Mouse (Mus musculus) forebrain, embryonic 10.5 days (tissue): ENCODE measurements around the gene Pelo. TPM values are rescaled to one million over a fixed set of nuclear protein-coding genes. Genes with fewer than 3 reads are reported as not detected.

ENCODE experiments used
- DNase-seq: peaks from one replicate; pipeline ENCODE4 v3.0.0-alpha.2; 2017; ENCODE audit warnings: low spot score; ENCODE audit errors: extremely low spot score
- H3K27ac ChIP-seq: fragments of 300-500 bp; sonication (generic); 2 replicates; pipeline ENCODE4 v1.5.1; 2016; ENCODE audit warnings: mild to moderate bottlenecking
- H3K27me3 ChIP-seq: fragments of 300-500 bp; sonication (generic); 2 replicates; pipeline ENCODE4 v1.6.1; 2016; ENCODE audit warnings: mild to moderate bottlenecking; ENCODE audit not compliant: poor library complexity, severe bottlenecking
- H3K36me3 ChIP-seq: fragments of 300-500 bp; sonication (generic); replicated peaks from 2 replicates; pipeline ENCODE4 v1.6.1; 2016; ENCODE audit warnings: mild to moderate bottlenecking, moderate library complexity
- H3K4me1 ChIP-seq: fragments of 300-500 bp; sonication (generic); 2 replicates; pipeline ENCODE4 v1.6.1; 2016
- H3K4me3 ChIP-seq: fragments of 300-500 bp; sonication (generic); 2 replicates; pipeline ENCODE4 v1.5.1; 2016; ENCODE audit warnings: mild to moderate bottlenecking, moderate library complexity
- H3K9me3 ChIP-seq: fragments of 300-500 bp; sonication (generic); 2 replicates; pipeline ENCODE4 v1.6.1; 2016; ENCODE audit warnings: mild to moderate bottlenecking, moderate library complexity
- WGBS: fragments of 180-500 bp; shearing (Covaris S2); methylation state at CpG from one replicate; pipeline ENCODE4 v1.1.7; 2016; 5-methylcytosine and 5-hydroxymethylcytosine counted together
- polyA plus RNA-seq: library from polyadenylated mRNA; unstranded; fragments of >200 nt; fragmentation: Nextera tagmentation; extraction: Ambion mirVana; gene quantifications from 2 replicates; pipeline ENCODE4 v1.2.1, GENCODE M21; 2016

The Pelo gene
- polyA plus RNA-seq, 1 experiment from 2014 or later = 5.1 TPM

DNA sequence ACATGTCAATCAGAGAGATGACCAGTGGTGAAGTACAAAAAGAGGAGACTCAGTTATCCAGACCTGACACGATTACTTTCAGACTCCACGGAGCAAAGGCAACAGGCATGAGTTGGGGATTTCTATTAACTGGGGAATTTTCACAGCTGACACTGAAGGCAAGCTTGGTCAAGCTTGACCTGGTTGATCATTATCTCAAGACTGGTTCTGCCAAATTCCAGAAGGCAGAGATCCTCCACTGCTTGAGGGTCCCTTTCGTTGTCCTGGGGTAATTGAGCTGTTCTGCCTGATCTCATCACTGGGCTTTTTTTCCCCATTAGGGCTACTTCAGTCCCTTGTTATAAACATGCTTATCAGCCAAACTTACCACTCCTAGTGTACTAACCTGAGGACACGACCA is 19.6 kb upstream of the Pelo start:
- no peak for DNase-seq
- Histone ChIP-seq H3K4me1 (no peaks in the 10 kb centered on the region), H3K36me3 (no peaks in the 10 kb centered on the region), H3K9me3 (no peaks in the 10 kb centered on the region), H3K27ac (no peak overlapping the region), H3K4me3 (no peak overlapping the region), H3K27me3 (no peaks in the 10 kb centered on the region)
- 87% methylated on average over 4 of the region's 4 CpGs for WGBS

DNA sequence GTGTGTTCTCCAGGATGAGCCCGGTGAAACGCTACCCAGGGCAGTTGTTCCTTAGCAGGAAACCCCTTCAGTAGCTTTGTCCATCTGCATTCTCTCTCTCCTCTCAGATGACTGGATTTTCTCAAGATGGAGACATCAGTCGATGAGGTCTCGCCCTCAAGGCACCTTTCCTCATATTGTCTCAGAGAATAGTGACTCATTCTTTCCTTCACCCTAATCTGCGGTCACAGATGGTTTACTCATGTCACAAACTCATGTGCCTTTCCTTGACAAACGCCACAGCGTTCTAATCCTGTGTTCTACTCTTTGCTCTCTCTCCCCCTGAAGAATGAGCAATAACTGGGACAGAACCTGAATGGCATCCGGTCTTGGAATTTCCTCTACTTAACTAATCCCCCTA is 17.4 kb upstream of the Pelo start:
- Histone ChIP-seq H3K4me1 (no peaks in the 10 kb centered on the region), H3K27me3 (peaks cover 14% of the 10 kb centered on the region), H3K4me3 (no peak overlapping the region), H3K9me3 (0 out of 2 replicates have a peak, but pooled peaks cover 3% of the 10 kb centered on the region), H3K27ac (no peak overlapping the region), H3K36me3 (no peaks in the 10 kb centered on the region)
- 89% methylated on average over 8 of the region's 8 CpGs for WGBS
- no peak for DNase-seq

DNA sequence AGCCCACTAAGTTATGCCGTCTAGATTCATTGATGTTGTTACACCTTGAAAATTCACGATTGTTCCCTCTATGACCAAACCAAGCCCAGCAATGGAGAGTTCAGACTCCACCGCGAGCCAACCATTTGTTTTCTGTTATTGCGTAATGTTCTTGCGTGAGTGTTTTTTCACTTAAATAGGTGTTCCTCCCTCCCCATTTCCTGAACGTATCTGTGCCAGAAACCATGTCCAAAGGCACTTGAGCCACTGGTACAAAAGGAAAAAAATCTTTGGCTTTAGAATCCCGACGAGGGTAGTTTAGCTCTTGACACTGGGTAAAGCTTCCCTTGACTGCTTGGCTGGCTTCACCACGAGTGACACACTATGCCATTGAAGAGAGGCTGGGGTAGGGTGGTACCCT is 16.2 kb upstream of the Pelo start:
- H3K27me3 ChIP-seq = peaks cover 27% of the 10 kb centered on the region
- H3K36me3 ChIP-seq = no peaks in the 10 kb centered on the region
- H3K4me1 ChIP-seq = peaks cover 11% of the 10 kb centered on the region
- H3K9me3 ChIP-seq = 0 out of 2 replicates have a peak, but pooled peaks cover 3% of the 10 kb centered on the region
- WGBS = 89% methylated on average over 10 of the region's 10 CpGs
- H3K27ac ChIP-seq = no peak overlapping the region
- DNase-seq = no peak
- no peak overlapping the region for H3K4me3 ChIP-seq

DNA sequence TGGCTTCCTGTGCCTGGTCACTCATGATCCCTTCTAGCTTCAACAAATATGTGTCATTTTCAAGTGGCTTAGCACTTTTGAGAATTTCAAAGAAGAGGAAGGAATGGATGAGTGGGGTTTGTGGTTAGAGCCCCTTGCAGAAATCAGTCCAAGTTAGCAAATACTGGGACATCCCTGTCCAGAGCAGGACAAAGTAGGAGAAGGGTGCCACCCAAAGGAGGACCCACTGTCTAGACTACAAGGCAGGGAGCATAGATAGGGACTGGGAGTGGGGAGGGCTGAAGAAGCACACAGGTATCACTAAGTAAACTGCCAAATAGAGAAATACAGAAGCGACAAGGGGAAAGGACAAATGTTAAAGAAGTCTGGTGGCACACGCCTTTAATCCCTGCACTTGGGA is 12.8 kb upstream of the Pelo start:
- Histone ChIP-seq H3K4me1 (peaks cover 16% of the 10 kb centered on the region), H3K9me3 (0 out of 2 replicates have a peak, but pooled peaks cover 3% of the 10 kb centered on the region), H3K4me3 (no peak overlapping the region), H3K27me3 (peaks cover 53% of the 10 kb centered on the region), H3K36me3 (no peaks in the 10 kb centered on the region), H3K27ac (no peak overlapping the region)
- DNase-seq = no peak
- WGBS = 94% methylated on average over 2 of the region's 2 CpGs

DNA sequence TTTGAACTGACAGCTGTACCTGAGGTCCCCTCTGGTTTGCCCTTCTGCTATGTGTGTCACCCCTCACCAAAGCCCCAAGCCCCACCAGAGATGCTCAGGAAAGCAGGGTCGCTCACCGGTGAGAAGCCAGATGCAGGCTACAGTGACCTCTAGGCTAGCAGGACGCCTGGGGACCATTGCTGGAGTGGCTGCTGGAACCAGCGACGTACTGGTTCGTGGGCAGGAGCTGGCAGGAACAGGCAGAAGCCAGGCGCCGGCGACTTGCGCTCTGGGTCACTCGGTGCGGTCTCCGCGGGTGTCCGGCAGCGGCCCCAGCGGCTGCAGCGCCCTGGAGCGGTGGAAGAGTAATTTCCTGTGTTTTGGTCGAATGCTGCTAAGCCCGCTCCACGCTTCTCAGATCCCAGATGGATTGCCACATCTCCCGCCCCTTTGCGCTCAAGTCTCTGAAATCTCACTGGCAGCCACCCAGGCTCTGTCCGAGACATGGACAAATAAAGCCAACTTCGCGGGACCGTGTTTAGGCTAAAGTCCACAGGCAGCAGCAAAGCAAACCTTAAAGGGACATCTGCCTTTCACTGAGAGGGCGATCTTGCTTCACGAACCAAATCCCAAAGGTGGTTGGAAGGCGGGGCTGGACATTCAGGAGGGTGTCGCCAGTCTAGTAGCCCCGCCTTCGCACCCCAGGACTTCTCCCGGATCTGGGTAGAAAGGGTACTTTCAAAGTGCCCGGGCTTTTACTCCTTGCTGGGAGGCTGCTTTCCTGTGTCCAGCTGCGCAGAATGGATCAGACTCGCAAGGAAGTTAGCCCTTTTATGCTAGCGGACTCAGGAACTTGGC is 11.6 kb upstream of the Pelo start, which contains the start of the genes Gm49395 and Itga1:
Gm49395 (minus strand) TSS at position 567 of the 837 bp plus-strand sequence.
Itga1 (minus strand) TSS at position 610 of the 837 bp plus-strand sequence.
- H3K27me3 ChIP-seq = peaks cover 53% of the 10 kb centered on the region
- peak within 1 kb of the TSS; percentile 73 for H3K27ac ChIP-seq
- 0 out of 2 replicates have a peak, but pooled peaks cover 3% of the 10 kb centered on the region for H3K9me3 ChIP-seq
- no peaks in the 10 kb centered on the region for H3K36me3 ChIP-seq
- peak; percentile 55 for DNase-seq
- peaks cover 16% of the 10 kb centered on the region for H3K4me1 ChIP-seq
- WGBS = under 1% methylated on average over 39 of the region's 39 CpGs
- H3K4me3 ChIP-seq = peak within 1 kb of the TSS; percentile 62

DNA sequence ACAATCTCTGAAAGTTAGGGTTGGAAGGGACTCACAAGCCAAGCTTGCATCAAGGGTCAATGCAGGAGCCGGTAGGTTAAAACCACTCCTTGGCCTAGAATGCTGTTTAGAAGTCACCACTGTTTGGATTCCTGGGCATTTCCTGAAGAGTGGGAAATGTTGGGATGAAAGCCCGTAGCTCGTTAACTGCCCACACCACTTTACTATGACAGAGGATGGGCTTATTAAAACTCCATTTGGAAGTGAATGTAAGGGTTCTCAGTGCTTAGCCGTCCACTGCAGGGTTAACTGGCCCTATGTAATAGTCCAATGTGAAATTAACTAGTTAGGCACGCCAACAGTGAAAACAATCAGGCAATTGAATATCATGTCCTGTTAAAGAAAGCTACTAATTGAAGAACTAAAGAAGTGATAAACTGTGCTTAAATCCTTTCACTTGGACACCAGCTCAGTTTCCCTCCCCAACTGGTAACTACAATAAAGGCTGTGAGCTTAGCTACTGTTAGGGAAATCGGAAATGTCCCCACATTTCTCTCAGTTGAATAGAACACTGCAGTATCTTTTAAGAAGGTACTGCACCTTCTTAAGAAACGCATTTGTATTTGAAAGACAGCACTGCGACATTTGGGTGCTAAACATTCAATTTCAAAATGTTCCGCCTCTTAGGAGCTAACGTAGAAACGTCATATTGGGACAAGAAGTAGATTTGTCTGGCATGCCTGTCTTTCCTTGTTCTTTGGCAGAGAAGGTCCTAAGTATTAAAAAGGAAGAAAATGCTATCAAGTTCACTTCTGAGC is 10.6 kb upstream of the Pelo start:
- H3K27me3 ChIP-seq = peaks cover 53% of the 10 kb centered on the region
- H3K36me3 ChIP-seq = no peaks in the 10 kb centered on the region
- H3K9me3 ChIP-seq = 0 out of 2 replicates have a peak, but pooled peaks cover 3% of the 10 kb centered on the region
- 21% methylated on average over 11 of the region's 11 CpGs for WGBS
- peak overlapping the region; percentile 62 for H3K4me3 ChIP-seq
- no peak overlapping the region for H3K27ac ChIP-seq
- no peak for DNase-seq
- H3K4me1 ChIP-seq = peaks cover 16% of the 10 kb centered on the region

DNA sequence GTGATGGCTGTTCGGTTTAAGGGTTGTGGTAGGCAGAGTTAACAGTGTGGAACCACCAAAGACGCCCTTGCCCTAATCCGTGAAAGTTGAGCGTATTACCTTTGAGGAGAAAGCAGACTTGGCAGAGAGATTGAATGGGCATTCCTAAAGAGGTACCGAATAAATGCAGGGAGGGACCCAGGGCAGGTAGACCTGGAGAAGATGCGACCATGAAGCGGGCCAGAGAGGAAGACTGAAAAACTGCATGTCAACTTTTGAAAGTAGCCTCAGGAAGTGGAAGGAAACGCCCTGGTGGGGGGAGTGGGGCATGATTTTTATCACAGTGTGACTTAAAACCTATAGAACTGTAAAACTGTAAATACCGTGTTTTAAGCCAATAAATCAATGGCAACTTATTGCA is 9.4 kb upstream of the Pelo start:
- Histone ChIP-seq H3K36me3 (no peaks in the 10 kb centered on the region), H3K4me1 (peaks cover 16% of the 10 kb centered on the region), H3K27me3 (peaks cover 53% of the 10 kb centered on the region), H3K4me3 (no peak overlapping the region), H3K9me3 (0 out of 2 replicates have a peak, but pooled peaks cover 3% of the 10 kb centered on the region), H3K27ac (no peak overlapping the region)
- WGBS = 87% methylated on average over 9 of the region's 9 CpGs
- DNase-seq = no peak

DNA sequence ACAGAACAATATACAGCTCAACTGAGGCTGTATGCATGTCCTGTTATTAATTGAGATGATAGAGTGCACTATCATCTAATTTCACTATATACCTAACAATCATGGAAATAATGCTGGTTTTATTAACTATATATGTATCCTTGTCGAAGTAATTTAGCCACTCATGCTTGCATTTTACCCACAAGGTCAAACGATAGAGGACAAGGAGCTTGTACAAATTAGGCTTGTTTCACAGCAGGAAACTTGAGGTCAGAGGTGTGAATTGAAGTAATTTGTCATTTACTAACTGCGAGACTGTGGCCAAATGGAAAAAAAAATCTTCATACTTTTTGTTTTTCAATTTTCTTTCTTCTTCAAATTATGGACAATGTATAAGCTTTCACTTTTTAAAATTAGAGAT is 8.2 kb upstream of the Pelo start:
- WGBS = 80% methylated on average over 3 of the region's 3 CpGs
- H3K27me3 ChIP-seq = peaks cover 46% of the 10 kb centered on the region
- H3K4me3 ChIP-seq = no peak overlapping the region
- H3K9me3 ChIP-seq = no peaks in the 10 kb centered on the region
- H3K4me1 ChIP-seq = peaks cover 16% of the 10 kb centered on the region
- DNase-seq = no peak
- H3K36me3 ChIP-seq = no peaks in the 10 kb centered on the region
- H3K27ac ChIP-seq = no peak overlapping the region

DNA sequence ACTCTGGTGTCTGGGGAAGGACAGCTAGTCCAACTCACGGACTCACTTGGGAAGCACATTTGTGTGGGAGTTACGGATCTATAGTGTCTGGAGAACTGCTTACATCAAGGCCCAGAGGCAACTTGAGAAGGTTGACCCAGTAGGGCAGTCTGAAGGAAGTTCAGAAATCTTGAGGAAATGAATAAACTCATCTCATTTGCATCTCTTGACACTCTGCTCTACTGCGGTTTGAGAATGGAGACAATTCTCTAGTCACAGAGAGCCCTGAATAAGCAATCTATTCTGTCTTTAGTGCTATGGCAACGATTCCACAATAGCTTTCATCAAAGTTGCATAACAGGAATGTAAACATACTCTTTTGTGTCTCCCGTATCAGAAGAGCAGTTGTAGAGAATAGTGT is 7.0 kb upstream of the Pelo start:
- peaks cover 34% of the 10 kb centered on the region for H3K27me3 ChIP-seq
- H3K9me3 ChIP-seq = no peaks in the 10 kb centered on the region
- peaks cover 13% of the 10 kb centered on the region for H3K4me1 ChIP-seq
- no peak overlapping the region for H3K4me3 ChIP-seq
- DNase-seq = no peak
- H3K27ac ChIP-seq = no peak overlapping the region
- WGBS = 79% methylated on average over 5 of the region's 5 CpGs
- H3K36me3 ChIP-seq = no peaks in the 10 kb centered on the region

DNA sequence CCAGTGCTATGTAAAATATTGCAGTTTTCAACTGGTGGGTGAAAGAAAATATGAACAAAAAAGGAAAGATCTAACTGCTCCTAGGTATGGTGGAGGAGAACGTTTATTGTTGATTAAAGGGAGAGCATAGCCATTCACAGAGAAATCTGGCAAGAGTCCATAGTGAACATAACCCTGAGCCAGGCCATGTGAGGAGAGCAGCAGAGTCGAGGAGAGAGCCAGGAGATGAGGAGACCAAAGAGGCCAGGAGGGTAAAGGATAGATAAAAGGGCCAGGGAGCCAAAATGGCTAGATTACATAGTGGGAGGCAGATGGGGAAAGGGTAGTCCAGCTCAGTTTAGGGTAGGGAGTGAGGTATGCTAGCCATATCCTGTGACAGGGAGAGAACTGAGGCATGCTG is 6.2 kb upstream of the Pelo start:
- H3K27me3 ChIP-seq = peaks cover 26% of the 10 kb centered on the region
- H3K4me1 ChIP-seq = peaks cover 6% of the 10 kb centered on the region
- H3K9me3 ChIP-seq = no peaks in the 10 kb centered on the region
- 72% methylated on average over 2 of the region's 2 CpGs for WGBS
- no peaks in the 10 kb centered on the region for H3K36me3 ChIP-seq
- no peak overlapping the region for H3K27ac ChIP-seq
- no peak overlapping the region for H3K4me3 ChIP-seq
- DNase-seq = no peak

DNA sequence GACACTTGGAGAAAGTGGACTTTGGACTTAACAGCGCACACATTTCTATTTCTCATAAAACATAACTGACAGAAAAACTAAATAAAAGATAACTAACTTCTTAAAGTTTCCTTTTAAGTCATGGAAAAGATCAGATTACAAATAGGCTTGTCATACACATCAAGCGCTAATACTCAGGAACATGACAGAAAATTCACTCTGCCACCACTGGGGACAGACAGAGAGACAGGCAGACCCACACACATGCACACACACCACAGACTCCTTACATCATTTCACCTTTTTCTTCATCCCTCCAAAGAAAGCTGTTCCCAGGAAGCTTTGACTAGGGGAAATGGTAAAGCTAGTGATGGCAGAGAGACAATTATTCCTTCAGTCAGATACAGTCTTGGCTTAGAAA is 5.4 kb upstream of the Pelo start:
- DNase-seq = no peak
- H3K27ac ChIP-seq = no peak overlapping the region
- peaks cover 8% of the 10 kb centered on the region for H3K4me1 ChIP-seq
- H3K36me3 ChIP-seq = no peaks in the 10 kb centered on the region
- H3K4me3 ChIP-seq = no peak overlapping the region
- 92% methylated on average over 2 of the region's 2 CpGs for WGBS
- no peaks in the 10 kb centered on the region for H3K9me3 ChIP-seq
- H3K27me3 ChIP-seq = peaks cover 18% of the 10 kb centered on the region

DNA sequence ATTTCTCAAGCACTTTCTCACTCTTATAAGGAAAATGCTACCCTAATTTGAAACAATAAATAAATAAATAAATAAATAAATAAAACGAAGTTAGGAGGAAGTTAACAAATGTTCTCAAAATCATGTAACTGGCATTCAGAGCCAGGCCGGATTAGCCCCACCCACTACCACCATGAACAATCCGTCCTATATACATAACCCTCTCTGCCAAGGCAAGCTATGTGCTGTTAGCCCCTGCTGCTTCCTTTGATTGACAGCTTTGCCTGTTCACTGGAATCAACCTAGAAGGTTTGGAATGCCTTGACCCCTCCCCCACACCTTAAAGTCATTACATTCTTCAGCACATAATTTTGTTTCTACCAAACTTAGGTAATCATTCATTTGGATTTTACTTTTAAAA is 1.5 kb upstream of the Pelo start:
- Histone ChIP-seq H3K36me3 (peaks cover 28% of the 10 kb centered on the region), H3K9me3 (peaks cover 18% of the 10 kb centered on the region), H3K27ac (no peak overlapping the region), H3K4me3 (no peak overlapping the region), H3K4me1 (peaks cover 28% of the 10 kb centered on the region), H3K27me3 (no peaks in the 10 kb centered on the region)
- no peak for DNase-seq
- 74% methylated on average over 3 of the region's 3 CpGs for WGBS

DNA sequence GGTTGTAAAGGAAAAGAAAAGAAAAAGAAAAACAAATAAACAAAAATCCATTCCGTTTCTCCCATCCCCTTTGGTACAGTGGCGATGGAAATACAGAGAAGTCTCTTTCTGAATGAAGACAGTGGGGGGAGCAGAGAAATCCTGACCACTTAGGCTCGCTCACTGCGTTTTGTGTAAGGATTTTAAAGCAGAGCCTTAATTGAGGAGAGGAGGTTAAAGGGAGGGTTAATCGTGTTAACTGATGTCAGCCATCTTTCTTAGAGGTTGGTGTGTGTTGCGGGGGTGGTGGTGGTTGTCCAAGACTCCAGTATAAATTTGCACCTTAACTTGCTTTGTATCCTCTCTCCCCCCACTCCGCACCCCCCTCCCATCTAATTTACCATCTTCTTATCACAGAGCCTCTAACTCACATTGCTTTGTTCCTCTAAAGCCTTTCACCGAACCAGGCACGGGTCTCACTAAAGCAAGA is 1.0 kb upstream of the Pelo start:
- H3K36me3 ChIP-seq = peaks cover 33% of the 10 kb centered on the region
- H3K9me3 ChIP-seq = peaks cover 18% of the 10 kb centered on the region
- H3K27ac ChIP-seq = peak overlapping the region; percentile 94
- 57% methylated on average over 9 of the region's 9 CpGs for WGBS
- no peaks in the 10 kb centered on the region for H3K27me3 ChIP-seq
- peak overlapping the region; percentile 76 for H3K4me3 ChIP-seq
- DNase-seq = no peak
- peaks cover 28% of the 10 kb centered on the region for H3K4me1 ChIP-seq
